8 mouse cellular contexts compared by ENCODE assay signal in the genomic region with DNA sequence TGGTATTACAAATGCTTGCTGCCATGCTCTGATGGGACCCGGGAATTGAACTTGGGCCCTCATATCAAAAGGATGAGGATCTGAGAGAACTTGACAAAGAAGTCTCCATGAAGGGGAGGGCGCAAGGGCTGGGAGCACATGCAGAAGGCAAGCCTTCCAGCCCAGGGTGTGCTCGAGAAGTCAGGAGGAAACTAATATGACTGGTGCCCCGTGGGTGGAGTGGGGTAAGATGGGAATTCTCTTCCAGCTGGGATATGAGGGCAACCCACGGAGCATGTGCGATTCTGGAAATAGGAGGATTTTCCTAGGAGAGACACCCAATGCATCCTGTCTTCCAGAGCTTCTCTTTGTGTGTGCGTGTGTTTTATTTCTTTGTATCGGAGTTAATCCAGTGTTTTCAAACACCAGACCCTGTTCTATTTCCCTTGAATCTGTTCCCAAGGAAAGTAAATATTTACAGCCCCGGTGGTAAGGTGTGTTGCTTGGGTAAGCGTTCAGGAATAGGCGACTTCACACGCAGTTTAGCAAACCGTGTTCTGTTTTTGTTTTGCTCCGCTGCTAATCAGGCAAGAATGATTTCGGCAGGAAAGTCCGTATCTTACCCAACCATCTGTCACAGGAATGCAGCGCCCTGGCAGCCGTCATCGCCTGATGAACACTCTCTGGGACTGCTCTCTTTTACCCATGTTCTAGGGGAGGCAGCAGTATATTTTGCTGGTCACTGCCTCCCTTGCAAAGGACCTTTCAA. TPM values are rescaled to one million over a fixed set of nuclear protein-coding genes. Genes with fewer than 3 reads are reported as not detected.
DNase-seq lines count a peak whose midpoint lies in the region; ATAC-seq lines count a peak whose summit lies in the region.

No protein-coding gene starts in this region.

- H3K9me3 ChIP-seq in forebrain, embryonic 10.5 days: no peaks in the 10 kb centered on the region
- no peaks in the 10 kb centered on the region for H3K9me3 ChIP-seq in forebrain, embryonic 11.5 days (ENCODE audit: control insufficient read depth, low read length)
- H3K9me3 ChIP-seq in heart, embryonic 13.5 days: no peaks in the 10 kb centered on the region

- H3K4me3 ChIP-seq in forebrain, embryonic 10.5 days: no peak overlapping the region
- no peak overlapping the region for H3K4me3 ChIP-seq in forebrain, embryonic 11.5 days (ENCODE audit: low read depth, low read length)
- H3K4me3 ChIP-seq in heart, embryonic 13.5 days: no peak overlapping the region

- 62% methylated on average over 19 of the region's 19 CpGs for WGBS in forebrain, embryonic 10.5 days
- WGBS in forebrain, embryonic 11.5 days: 55% methylated on average over 19 of the region's 19 CpGs
- WGBS in heart, embryonic 13.5 days: 35% methylated on average over 19 of the region's 19 CpGs

- H3K4me2 ChIP-seq in forebrain, embryonic 11.5 days (ENCODE audit: low read depth, low read length, severe bottlenecking): no peak overlapping the region
- H3K4me2 ChIP-seq in heart, embryonic 13.5 days: peak overlapping the region; percentile 27

- no peaks in the 10 kb centered on the region for H3K27me3 ChIP-seq in forebrain, embryonic 10.5 days (ENCODE audit: poor library complexity, severe bottlenecking)
- no peaks in the 10 kb centered on the region for H3K27me3 ChIP-seq in forebrain, embryonic 11.5 days (ENCODE audit: control insufficient read depth, insufficient read depth, low read length)
- H3K27me3 ChIP-seq in heart, embryonic 13.5 days (replicated peaks): no peaks in the 10 kb centered on the region

- no peak for ATAC-seq in forebrain, embryonic 11.5 days (replicated peaks; ENCODE audit: low FRiP score)
- no peak; the same call in 1 of the 2 replicates for ATAC-seq in heart, embryonic 13.5 days (ENCODE audit: extremely low read depth, insufficient number of reproducible peaks, low FRiP score, low TSS enrichment)
- no peak for ATAC-seq in monocyte, adult 5-6 weeks (replicated peaks; ENCODE audit: insufficient number of reproducible peaks, low FRiP score, low TSS enrichment, poor library complexity, severe bottlenecking)

- 0 out of 2 replicates have a peak overlapping the region, but pooled peaks have one; percentile 41 for H3K27ac ChIP-seq in forebrain, embryonic 10.5 days
- no peak overlapping the region for H3K27ac ChIP-seq in forebrain, embryonic 11.5 days (ENCODE audit: low read depth, low read length)
- H3K27ac ChIP-seq in heart, embryonic 13.5 days (replicated peaks): peak overlapping the region; percentile 61

- H3K9ac ChIP-seq in forebrain, embryonic 11.5 days (ENCODE audit: low read length): no peak overlapping the region
- peak overlapping the region; percentile 69 for H3K9ac ChIP-seq in heart, embryonic 13.5 days

- peaks cover 44% of the 10 kb centered on the region for H3K4me1 ChIP-seq in forebrain, embryonic 10.5 days
- 0 out of 2 replicates have a peak, but pooled peaks cover under 1% of the 10 kb centered on the region for H3K4me1 ChIP-seq in forebrain, embryonic 11.5 days (replicated peaks; ENCODE audit: control insufficient read depth, insufficient read depth, low read length)
- peaks cover 65% of the 10 kb centered on the region for H3K4me1 ChIP-seq in heart, embryonic 13.5 days

- no peak for DNase-seq in forebrain, embryonic 10.5 days (ENCODE audit: extremely low spot score, low spot score)
- DNase-seq in forebrain, embryonic 11.5 days (ENCODE audit: low spot score): no peak
- DNase-seq in cerebellum, adult 9-10 months: peak; percentile 39
- peak; percentile 55 for DNase-seq in kidney, postnatal 14 days
- DNase-seq in lung, postnatal 14 days: peak; percentile 26
- DNase-seq in telencephalon, adult 2 months (ENCODE audit: low read depth, low spot score): peak; percentile 19

- 0 out of 2 replicates have a peak, but pooled peaks cover 5% of the 10 kb centered on the region for H3K36me3 ChIP-seq in forebrain, embryonic 10.5 days (replicated peaks)
- no peaks in the 10 kb centered on the region for H3K36me3 ChIP-seq in forebrain, embryonic 11.5 days (ENCODE audit: control insufficient read depth, insufficient read depth, low read length)
- H3K36me3 ChIP-seq in heart, embryonic 13.5 days: peaks cover 7% of the 10 kb centered on the region

RNA-seq across cellular contexts. Expression of gene Ptpn14, which starts 28.4 kb away (rescaled TPM):
- polyA plus RNA-seq in forebrain, embryonic 10.5 days (2016; fragmentation: Nextera tagmentation; extraction: Ambion mirVana): 4.9 and 5.6 TPM in 2 replicates
- 4.5 and 5.1 TPM in 2 replicates for polyA plus RNA-seq in forebrain, embryonic 11.5 days (2014; fragmentation: Nextera tagmentation; extraction: Ambion mirVana)
- polyA plus RNA-seq in heart, embryonic 13.5 days (2015; fragmentation: Nextera tagmentation; extraction: Ambion mirVana): 7.6 TPM in 2 replicates
- 0.68 to 0.95 TPM (median 0.75 TPM) in 3 replicates for total RNA-seq in monocyte, adult 5-6 weeks (2017)

Comparison
In these comparisons a context has a peak if more than half of its experiments do, and no peak if none do; other contexts are left out.
1. DNase-seq: peak in cerebellum, adult 9-10 months (single experiment), kidney, postnatal 14 days (single experiment), lung, postnatal 14 days (single experiment) and telencephalon, adult 2 months (single experiment); none in forebrain, embryonic 10.5 days (single experiment) and forebrain, embryonic 11.5 days (single experiment).